Mouse (Mus musculus) cerebellum, adult 2 months (tissue): ENCODE results near the gene Cenpm. TPM values are rescaled to one million over a fixed set of nuclear protein-coding genes. Genes with fewer than 3 reads are reported as not detected.

Experiments
- DNase-seq, 2 experiments: peaks; one replicate each; pipeline ENCODE4 v3.0.0; 2021
- H3K27ac ChIP-seq: fragments of 200-500 bp; 2 replicates; pipeline ENCODE4 v1.5.1; 2012; ENCODE audit warnings: low read length, control low read depth, inconsistent platforms; ENCODE audit not compliant: insufficient read depth
- H3K27me3 ChIP-seq: fragments of 200-500 bp; 2 replicates; pipeline ENCODE4 v1.6.1; 2012; ENCODE audit warnings: inconsistent platforms, mild to moderate bottlenecking, low read length, moderate library complexity; ENCODE audit not compliant: control insufficient read depth, insufficient read depth
- H3K4me1 ChIP-seq: fragments of 200-500 bp; 2 replicates; pipeline ENCODE4 v1.6.1; 2011; ENCODE audit warnings: low read length; ENCODE audit not compliant: control insufficient read depth, insufficient read depth
- H3K4me3 ChIP-seq: fragments of 200-500 bp; replicated peaks from 2 replicates; pipeline ENCODE3; 2011; ENCODE audit warnings: mild to moderate bottlenecking, low read depth, low read length, control low read depth; ENCODE audit not compliant: insufficient read depth
- CTCF ChIP-seq: fragments of 200-500 bp; IDR thresholded peaks from 2 replicates; pipeline ENCODE4 v1.5.1; 2011; ENCODE audit warnings: low read depth, mild to moderate bottlenecking, control low read depth, low read length, moderate library complexity, borderline replicate concordance; ENCODE audit not compliant: insufficient read depth
- POLR2A ChIP-seq: fragments of 200-500 bp; IDR thresholded peaks from 2 replicates; pipeline ENCODE4 v1.6.1; 2011; ENCODE audit warnings: low read length, control low read depth, borderline replicate concordance; ENCODE audit not compliant: insufficient read depth
- WGBS: fragments of 180-500 bp; shearing (Covaris S2); methylation state at CpG from one replicate; pipeline ENCODE4 v1.1.7; 2018; 5-methylcytosine and 5-hydroxymethylcytosine counted together
- polyA plus RNA-seq: library from polyadenylated mRNA; depleted of rRNA; stranded (reverse); fragments of >200 nt; gene quantifications from 2 replicates; pipeline ENCODE4 v1.2.3, GENCODE M21; 2012; rRNA removed

Gene Cenpm
- polyA plus RNA-seq, 1 experiment: 3.6 TPM

GRCm38 (mm10) chr15:82185062-82185783 lies 59.3 kb downstream of the Cenpm start:
- peaks cover 13% of the 10 kb centered on the region for H3K4me1 ChIP-seq
- WGBS: 50% methylated on average over 14 of the region's 14 CpGs
- H3K4me3 ChIP-seq: no peak overlapping the region
- H3K27me3 ChIP-seq: no peaks in the 10 kb centered on the region
- H3K27ac ChIP-seq: no peak overlapping the region
- TF ChIP-seq POLR2A (no peak), CTCF (no peak)
- no peak for DNase-seq

GRCm38 (mm10) chr15:82184656-82185055 lies 59.9 kb downstream of the Cenpm start:
- Histone ChIP-seq H3K4me3 (no peak overlapping the region), H3K4me1 (peaks cover 13% of the 10 kb centered on the region), H3K27ac (no peak overlapping the region), H3K27me3 (no peaks in the 10 kb centered on the region)
- TF ChIP-seq POLR2A (no peak), CTCF (no peak)
- 58% methylated on average over 10 of the region's 10 CpGs for WGBS
- no peak for DNase-seq

DNA sequence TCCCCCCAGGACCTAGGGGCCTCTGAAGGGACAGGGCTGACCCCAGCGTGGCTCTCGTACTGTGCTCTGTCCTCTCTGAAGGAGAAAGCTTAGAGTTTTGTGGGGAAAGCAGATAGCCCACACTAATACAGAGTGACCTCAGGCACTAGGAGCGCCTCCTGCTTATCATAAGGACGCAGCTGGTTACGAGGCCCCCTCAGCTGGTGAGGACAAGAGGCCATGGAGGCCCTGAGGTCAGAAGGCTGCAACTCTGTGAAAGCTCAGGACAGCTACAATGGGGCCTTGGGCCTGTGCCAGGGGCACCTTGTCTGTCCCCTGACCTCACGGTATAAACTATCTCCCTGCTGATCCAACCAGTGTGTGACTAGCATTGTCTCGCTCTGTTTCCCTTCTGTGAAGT lies 60.4 kb downstream of the Cenpm start:
- peaks cover 13% of the 10 kb centered on the region for H3K4me1 ChIP-seq
- H3K27me3 ChIP-seq: no peaks in the 10 kb centered on the region
- DNase-seq: no peak
- H3K4me3 ChIP-seq: no peak overlapping the region
- TF ChIP-seq CTCF: no peak
- TF ChIP-seq POLR2A: no peak
- no peak overlapping the region for H3K27ac ChIP-seq
- 81% methylated on average over 7 of the region's 7 CpGs for WGBS

Other genes with a start within 250 kb of the Cenpm start
- 142 and 156 TPM in 2 replicates for gene Desi1, start 210.9 kb downstream of the Cenpm start, polyA plus RNA-seq
- gene Snu13, start 197.2 kb downstream of the Cenpm start, polyA plus RNA-seq: 114 and 124 TPM in 2 replicates
- not detected in 2 replicates for gene 4930407I10Rik, start 185.6 kb downstream of the Cenpm start, polyA plus RNA-seq
- gene Mei1, start 174.8 kb downstream of the Cenpm start, polyA plus RNA-seq: 0.06 and 0.13 TPM in 2 replicates
- 15.4 and 15.5 TPM in 2 replicates for gene Ccdc134, start 116.8 kb downstream of the Cenpm start, polyA plus RNA-seq
- gene Srebf2, start 97.6 kb downstream of the Cenpm start, polyA plus RNA-seq: 104 and 105 TPM in 2 replicates
- gene Shisa8, start 31.9 kb downstream of the Cenpm start, polyA plus RNA-seq: 65.4 and 69.9 TPM in 2 replicates
- 0.89 and 0.93 TPM in 2 replicates for gene Tnfrsf13c, start 20.4 kb downstream of the Cenpm start, polyA plus RNA-seq
- 195 and 218 TPM in 2 replicates for gene 1500009C09Rik, start 7.6 kb upstream of the Cenpm start, polyA plus RNA-seq
- 306 and 367 TPM in 2 replicates for gene Sept3, start 30.1 kb upstream of the Cenpm start, polyA plus RNA-seq
- gene Wbp2nl, start 54.2 kb upstream of the Cenpm start, polyA plus RNA-seq: not detected in 2 replicates
- gene Naga, start 94.2 kb upstream of the Cenpm start, polyA plus RNA-seq: 63.0 and 75.2 TPM in 2 replicates
- 0.13 and 0.16 TPM in 2 replicates for gene Pheta2, start 94.2 kb upstream of the Cenpm start, polyA plus RNA-seq
- gene Smdt1, start 94.2 kb upstream of the Cenpm start, polyA plus RNA-seq: 309 and 332 TPM in 2 replicates
- 608 and 627 TPM in 2 replicates for gene Ndufa6, start 109.6 kb upstream of the Cenpm start, polyA plus RNA-seq
- gene Cyp2d22, start 135.5 kb upstream of the Cenpm start, polyA plus RNA-seq: 64.2 and 65.4 TPM in 2 replicates
- not detected in 2 replicates for gene Cyp2d11, start 149.3 kb upstream of the Cenpm start, polyA plus RNA-seq
- gene Cyp2d10, start 162.4 kb upstream of the Cenpm start, polyA plus RNA-seq: not detected in 2 replicates
- not detected in 2 replicates for gene Cyp2d9, start 188.7 kb upstream of the Cenpm start, polyA plus RNA-seq